Mouse (Mus musculus) kidney, adult 2 months (tissue): Measurements from ENCODE around the gene Ccnt1. TPM values are rescaled to one million over a fixed set of nuclear protein-coding genes. Genes with fewer than 3 reads are reported as not detected.

Experiments
- DNase-seq: peaks from one replicate; pipeline ENCODE4 v3.0.0; 2021
- H3K27ac ChIP-seq: fragments of 200-500 bp; 2 replicates; pipeline ENCODE4 v1.5.1; 2012; ENCODE audit warnings: low read depth, low read length, control low read depth, inconsistent platforms; ENCODE audit not compliant: insufficient read depth
- H3K27me3 ChIP-seq: fragments of 200-500 bp; replicated peaks from 2 replicates; pipeline ENCODE4 v1.6.1; 2012; ENCODE audit warnings: mild to moderate bottlenecking, moderate library complexity, low read length, inconsistent platforms; ENCODE audit not compliant: control insufficient read depth, insufficient read depth
- H3K36me3 ChIP-seq: fragments of 200-500 bp; 2 replicates; pipeline ENCODE4 v1.6.1; 2012; ENCODE audit warnings: mild to moderate bottlenecking, moderate library complexity, low read length, inconsistent platforms; ENCODE audit not compliant: control insufficient read depth, insufficient read depth
- H3K4me1 ChIP-seq: fragments of 200-500 bp; 2 replicates; pipeline ENCODE4 v1.6.1; 2011; ENCODE audit warnings: low read length; ENCODE audit not compliant: control insufficient read depth, insufficient read depth
- H3K4me3 ChIP-seq: fragments of 200-500 bp; 2 replicates; pipeline ENCODE4 v1.5.1; 2011; ENCODE audit warnings: mild to moderate bottlenecking, low read depth, low read length, control low read depth; ENCODE audit not compliant: insufficient read depth
- CTCF ChIP-seq: fragments of 200-500 bp; conservative IDR thresholded peaks from 2 replicates; pipeline ENCODE4 v1.5.1; 2011; ENCODE audit warnings: low read depth, mild to moderate bottlenecking, control low read depth, low read length, moderate library complexity, mixed read lengths; ENCODE audit not compliant: insufficient read depth, insufficient read length
- POLR2A ChIP-seq: fragments of 200-500 bp; IDR thresholded peaks from one replicate; pipeline ENCODE4 v1.6.1; 2011; ENCODE audit warnings: low read depth, low read length, control low read depth
- WGBS: fragments of 180-500 bp; shearing (Covaris S2); methylation state at CpG from one replicate; pipeline ENCODE4 v1.1.7; 2018; 5-methylcytosine and 5-hydroxymethylcytosine counted together
- polyA plus RNA-seq: library from polyadenylated mRNA; depleted of rRNA; stranded (reverse); fragments of >200 nt; gene quantifications from 2 replicates; pipeline ENCODE4 v1.2.3, GENCODE M21; 2012; rRNA removed

Gene Ccnt1
- polyA plus RNA-seq, 1 experiment: 11.0 TPM

DNA sequence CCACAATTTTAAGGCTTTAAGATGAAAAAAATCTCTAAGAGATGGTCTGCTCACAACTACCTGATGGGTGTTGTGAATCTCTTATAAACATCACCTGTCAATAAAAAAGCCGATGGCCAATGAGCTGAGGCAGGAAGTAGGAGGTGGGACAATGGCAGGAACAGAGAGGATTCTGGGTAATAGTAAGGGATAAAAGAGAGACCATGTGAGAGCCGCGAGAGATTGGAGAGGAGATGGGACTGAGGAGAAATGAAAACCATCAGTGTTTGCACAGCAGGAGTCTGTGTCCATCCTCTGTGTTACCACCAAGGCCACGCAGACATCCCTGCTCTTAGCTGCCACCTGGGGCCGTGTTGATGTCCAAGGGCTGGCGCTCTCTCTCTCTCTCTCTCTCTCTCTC, 63.4 kb downstream of the Ccnt1 start:
- 93% methylated on average over 6 of the region's 6 CpGs for whole genome bisulfite sequencing
- peaks cover 3% of the 10 kb centered on the region; the same call in 1 of the 2 replicates for H3K4me1 ChIP-seq
- no peaks in the 10 kb centered on the region for H3K27me3 ChIP-seq
- H3K27ac ChIP-seq: no peak overlapping the region
- TF ChIP-seq CTCF: no peak
- TF ChIP-seq POLR2A: no peak
- no peak overlapping the region for H3K4me3 ChIP-seq
- no peak for DNase-seq
- no peaks in the 10 kb centered on the region for H3K36me3 ChIP-seq

GRCm38 (mm10) chr15:98506253-98506957, 64.3 kb downstream of the Ccnt1 start:
- H3K36me3 ChIP-seq: no peaks in the 10 kb centered on the region
- no peaks in the 10 kb centered on the region for H3K27me3 ChIP-seq
- DNase-seq: peak; percentile 68
- WGBS: 60% methylated on average over 9 of the region's 9 CpGs
- peaks cover 3% of the 10 kb centered on the region; the same call in 1 of the 2 replicates for H3K4me1 ChIP-seq
- TF ChIP-seq CTCF (no peak), POLR2A (no peak)
- H3K4me3 ChIP-seq: no peak overlapping the region
- no peak overlapping the region for H3K27ac ChIP-seq

GRCm38 (mm10) chr15:98504514-98504913, 66.2 kb downstream of the Ccnt1 start:
- no peaks in the 10 kb centered on the region for H3K4me1 ChIP-seq
- H3K4me3 ChIP-seq: no peak overlapping the region
- no peaks in the 10 kb centered on the region for H3K27me3 ChIP-seq
- no peaks in the 10 kb centered on the region for H3K36me3 ChIP-seq
- no peak for TF ChIP-seq POLR2A
- peak; percentile 64 for TF ChIP-seq CTCF
- 13% methylated on average over 18 of the region's 18 CpGs for WGBS
- no peak overlapping the region for H3K27ac ChIP-seq
- DNase-seq: peak; percentile 56

- DNase-seq: no peak
- no peaks in the 10 kb centered on the region for H3K4me1 ChIP-seq
- H3K4me3 ChIP-seq: no peak overlapping the region
- 88% methylated on average over 3 of the region's 3 CpGs for WGBS
- no peaks in the 10 kb centered on the region for H3K27me3 ChIP-seq
- H3K36me3 ChIP-seq: no peaks in the 10 kb centered on the region
- H3K27ac ChIP-seq: no peak overlapping the region
- TF ChIP-seq CTCF: no peak
- no peak for TF ChIP-seq POLR2A
These were observed 67.4 kb downstream of the Ccnt1 start for GRCm38 (mm10) chr15:98503317-98503716.

- H3K4me3 ChIP-seq: no peak overlapping the region
- no peak for DNase-seq
- no peak overlapping the region for H3K27ac ChIP-seq
- no peaks in the 10 kb centered on the region for H3K4me1 ChIP-seq
- H3K36me3 ChIP-seq: no peaks in the 10 kb centered on the region
- H3K27me3 ChIP-seq: no peaks in the 10 kb centered on the region
- 85% methylated on average over 17 of the region's 17 CpGs for WGBS
- no peak for TF ChIP-seq POLR2A
- no peak for TF ChIP-seq CTCF
These were observed 73.1 kb downstream of the Ccnt1 start for GRCm38 (mm10) chr15:98497631-98498030.

- H3K4me1 ChIP-seq: no peaks in the 10 kb centered on the region
- 58% methylated on average over 4 of the region's 4 CpGs for WGBS
- no peaks in the 10 kb centered on the region for H3K36me3 ChIP-seq
- no peak within 1 kb of the TSS for H3K4me3 ChIP-seq
- no peak for DNase-seq
- H3K27ac ChIP-seq: no peak within 1 kb of the TSS
- TF ChIP-seq CTCF: no peak
- no peak for TF ChIP-seq POLR2A
- no peaks in the 10 kb centered on the region for H3K27me3 ChIP-seq
These were observed 78.6 kb downstream of the Ccnt1 start, which contains the start of gene Olfr279 for GRCm38 (mm10) chr15:98492102-98492501. Gene Olfr279 (plus strand): TSS chr15:98492402.

- Histone ChIP-seq H3K27me3 (no peaks in the 10 kb centered on the region), H3K4me1 (no peaks in the 10 kb centered on the region), H3K36me3 (no peaks in the 10 kb centered on the region), H3K27ac (no peak overlapping the region), H3K4me3 (no peak overlapping the region)
- TF ChIP-seq CTCF: no peak
- TF ChIP-seq POLR2A: no peak
- WGBS: 63% methylated on average over 2 of the region's 2 CpGs
- DNase-seq: no peak
These were observed 79.4 kb downstream of the Ccnt1 start for GRCm38 (mm10) chr15:98491332-98491731.

Other genes starting within 250 kb of the Ccnt1 start
- not detected in 2 replicates for gene Olfr284, start 229.9 kb downstream of the Ccnt1 start, polyA plus RNA-seq
- gene Olfr283, start 190.0 kb downstream of the Ccnt1 start, polyA plus RNA-seq: not detected in 2 replicates
- gene Olfr282, start 139.7 kb downstream of the Ccnt1 start, polyA plus RNA-seq: not detected in 2 replicates
- not detected in 2 replicates for gene Olfr281, start 118.3 kb downstream of the Ccnt1 start, polyA plus RNA-seq
- gene OR5BS1P, start 101.0 kb downstream of the Ccnt1 start, polyA plus RNA-seq: not detected in 2 replicates
- gene Lalba, start 88.2 kb downstream of the Ccnt1 start, polyA plus RNA-seq: not detected in 2 replicates
- gene Olfr279, start 78.5 kb downstream of the Ccnt1 start, polyA plus RNA-seq: not detected in 2 replicates
- gene Kansl2, start 36.7 kb downstream of the Ccnt1 start, polyA plus RNA-seq: 32.0 and 33.1 TPM in 2 replicates
- gene 4930415O20Rik, start 81 bp upstream of the Ccnt1 start, polyA plus RNA-seq: 1.0 and 1.1 TPM in 2 replicates
- gene Adcy6, start 39.2 kb upstream of the Ccnt1 start, polyA plus RNA-seq: 98.7 and 104 TPM in 2 replicates
- 20.2 and 21.7 TPM in 2 replicates for gene Cacnb3, start 59.9 kb upstream of the Ccnt1 start, polyA plus RNA-seq
- 23.8 and 24.4 TPM in 2 replicates for gene Ddx23, start 92.0 kb upstream of the Ccnt1 start, polyA plus RNA-seq
- 2.2 and 2.8 TPM in 2 replicates for gene Rnd1, start 106.5 kb upstream of the Ccnt1 start, polyA plus RNA-seq
- gene Ccdc65, start 137.3 kb upstream of the Ccnt1 start, polyA plus RNA-seq: 0.42 and 0.60 TPM in 2 replicates
- gene Fkbp11, start 157.3 kb upstream of the Ccnt1 start, polyA plus RNA-seq: 9.3 and 10.1 TPM in 2 replicates
- 114 and 143 TPM in 2 replicates for gene Arf3, start 192.3 kb upstream of the Ccnt1 start, polyA plus RNA-seq
- gene Wnt10b, start 207.2 kb upstream of the Ccnt1 start, polyA plus RNA-seq: 0.22 and 0.25 TPM in 2 replicates
- gene Wnt1, start 218.9 kb upstream of the Ccnt1 start, polyA plus RNA-seq: 0.04 TPM in 1 of 2 replicates, not detected in the other
- 12.1 and 12.3 TPM in 2 replicates for gene Ddn, start 238.6 kb upstream of the Ccnt1 start, polyA plus RNA-seq